Mouse (Mus musculus): ENCODE results near the gene Olfr764-ps1.
"Not testable (repeated sequence)": the region's sequence is repeated elsewhere in the genome, so short reads cannot be mapped to it uniquely, and the experiment has no call there.

Olfr764-ps1 gene

GRCm38 (mm10) chr10:129039796-129040195, at the start of gene Olfr764-ps1:
TSS of gene Olfr764-ps1 (minus strand) at chr10:129039896.
- DNase-seq, result no peak

DNA sequence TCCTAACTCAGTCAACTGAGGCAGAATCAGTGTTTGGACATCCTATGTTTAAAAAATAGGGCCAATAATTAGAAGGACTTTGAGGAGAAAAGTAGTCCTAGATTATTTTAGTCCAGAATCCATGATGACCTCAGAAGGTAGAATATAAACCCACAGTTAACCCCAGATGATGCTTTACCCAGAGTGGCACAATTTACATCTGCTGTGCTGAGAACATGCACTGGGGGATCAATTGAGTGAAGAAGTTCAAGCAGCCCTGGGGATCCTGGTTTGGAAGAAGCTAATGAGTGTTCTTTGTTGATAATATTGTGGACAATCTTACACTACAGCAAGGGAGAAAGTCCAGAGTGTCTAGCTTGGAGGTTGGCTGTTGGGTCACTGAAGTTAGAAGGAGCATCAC, 43.1 kb upstream of the Olfr764-ps1 start, which contains the start of gene Olfr767:
Gene Olfr767, minus strand, starts transcription at position 101 of the 400 bp plus-strand sequence.
- not testable (repeated sequence) for DNase-seq

DNA sequence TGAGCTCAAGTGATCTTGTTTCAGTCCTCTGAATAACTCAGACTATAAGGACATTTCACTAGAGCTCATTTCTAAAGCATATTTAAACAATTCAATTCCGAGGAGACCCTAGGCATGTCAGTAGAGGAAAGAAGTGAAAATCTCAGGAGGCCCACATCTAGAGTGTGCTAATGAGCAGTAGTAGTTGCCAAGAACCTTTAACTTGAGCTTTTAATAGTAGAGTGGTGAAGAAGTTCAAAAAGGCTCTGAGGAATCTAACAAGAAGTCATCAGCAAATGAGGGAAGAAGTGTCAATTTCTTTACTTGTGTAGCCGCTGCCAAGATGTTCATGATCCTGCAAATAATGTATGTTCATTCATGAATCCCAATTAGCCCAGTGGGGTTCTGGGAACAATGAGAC, 29.2 kb upstream of the Olfr764-ps1 start, which contains the start of gene Olfr766-ps1:
Gene Olfr766-ps1, minus strand, starts transcription at position 101 of the 400 bp plus-strand sequence.
- no peak for DNase-seq

GRCm38 (mm10) chr10:129049898-129050297, 10.2 kb upstream of the Olfr764-ps1 start, which contains the start of gene Olfr765:
TSS of gene Olfr765 (minus strand) at chr10:129049998.
- DNase-seq, result not testable (repeated sequence)

DNA sequence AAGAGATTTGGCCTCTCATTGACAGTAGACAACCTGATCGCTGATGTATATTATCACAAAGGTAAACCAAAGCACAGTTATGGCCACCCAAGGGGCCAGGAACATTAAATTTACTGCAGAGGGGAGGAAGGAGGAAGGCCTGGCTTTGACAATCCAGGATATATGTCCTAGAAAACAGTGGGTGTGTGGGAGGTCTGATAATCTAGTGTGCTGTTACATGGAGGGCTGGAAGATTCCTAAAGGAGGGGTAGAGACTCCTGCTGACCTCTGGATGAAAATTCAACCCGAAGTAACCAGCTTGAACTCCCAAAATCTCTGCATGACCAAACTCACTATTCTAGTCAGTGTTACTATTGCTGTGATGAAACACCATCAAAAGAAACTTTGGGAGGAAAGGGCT, 11.4 kb downstream of the Olfr764-ps1 start:
- DNase-seq, result no peak

DNA sequence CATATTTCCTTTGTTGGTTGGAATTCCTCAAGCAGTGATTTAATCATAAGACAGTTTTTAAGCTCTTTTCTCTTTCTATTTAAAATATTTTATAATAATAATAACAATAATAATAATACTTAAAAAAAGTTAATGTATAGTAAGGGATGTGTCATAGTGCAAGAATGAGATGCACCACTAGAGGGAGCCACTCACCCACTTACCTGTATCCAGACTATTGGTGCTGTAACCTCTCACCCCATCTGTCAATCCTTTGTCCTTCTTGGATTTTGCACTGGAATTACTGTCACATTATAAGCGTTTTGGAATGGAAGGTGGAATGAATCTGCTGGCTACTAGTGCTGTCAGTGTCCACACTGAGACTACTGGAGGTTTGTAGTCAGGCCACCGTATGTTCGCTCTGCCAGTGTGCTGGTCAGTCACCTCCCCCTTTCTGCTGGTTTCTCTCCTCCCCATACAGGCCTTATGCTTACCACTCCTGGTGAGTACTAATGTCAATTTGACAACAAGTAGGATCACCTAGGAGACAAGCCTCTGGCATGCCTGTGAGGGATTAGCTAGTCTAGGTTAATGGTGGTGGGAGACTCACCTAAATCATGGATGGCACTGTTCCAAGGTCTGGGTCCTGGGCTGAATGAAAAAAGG, 13.6 kb downstream of the Olfr764-ps1 start:
- DNase-seq, result no peak

- DNase-seq, result no peak
Observed at GRCm38 (mm10) chr10:129023319-129023718, 16.4 kb downstream of the Olfr764-ps1 start.

GRCm38 (mm10) chr10:129014477-129014876, 25.2 kb downstream of the Olfr764-ps1 start:
- no peak for DNase-seq

DNA sequence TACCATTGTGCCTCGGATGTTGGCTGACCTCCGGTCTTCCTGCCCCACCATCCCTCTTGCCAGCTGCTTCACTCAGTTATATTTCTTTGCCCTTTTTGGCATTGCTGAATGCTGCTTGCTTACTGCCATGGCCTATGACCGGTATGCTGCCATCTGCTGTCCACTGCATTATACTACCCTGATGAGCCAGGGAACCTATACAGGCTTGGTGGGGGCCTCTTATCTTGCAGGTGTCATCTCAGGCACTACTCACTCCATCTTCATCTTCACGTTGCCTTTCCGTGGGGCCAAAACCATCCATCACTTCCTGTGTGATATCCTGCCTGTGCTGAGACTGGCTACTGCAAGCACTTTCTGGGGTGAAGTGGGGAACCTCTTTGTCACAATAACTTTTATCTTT, 28.2 kb downstream of the Olfr764-ps1 start:
- DNase-seq, result not testable (repeated sequence)

GRCm38 (mm10) chr10:129010288-129010841, 29.3 kb downstream of the Olfr764-ps1 start, which contains the start of gene Olfr763:
TSS of gene Olfr763 (plus strand) at chr10:129010791.
- DNase-seq, result no peak

DNA sequence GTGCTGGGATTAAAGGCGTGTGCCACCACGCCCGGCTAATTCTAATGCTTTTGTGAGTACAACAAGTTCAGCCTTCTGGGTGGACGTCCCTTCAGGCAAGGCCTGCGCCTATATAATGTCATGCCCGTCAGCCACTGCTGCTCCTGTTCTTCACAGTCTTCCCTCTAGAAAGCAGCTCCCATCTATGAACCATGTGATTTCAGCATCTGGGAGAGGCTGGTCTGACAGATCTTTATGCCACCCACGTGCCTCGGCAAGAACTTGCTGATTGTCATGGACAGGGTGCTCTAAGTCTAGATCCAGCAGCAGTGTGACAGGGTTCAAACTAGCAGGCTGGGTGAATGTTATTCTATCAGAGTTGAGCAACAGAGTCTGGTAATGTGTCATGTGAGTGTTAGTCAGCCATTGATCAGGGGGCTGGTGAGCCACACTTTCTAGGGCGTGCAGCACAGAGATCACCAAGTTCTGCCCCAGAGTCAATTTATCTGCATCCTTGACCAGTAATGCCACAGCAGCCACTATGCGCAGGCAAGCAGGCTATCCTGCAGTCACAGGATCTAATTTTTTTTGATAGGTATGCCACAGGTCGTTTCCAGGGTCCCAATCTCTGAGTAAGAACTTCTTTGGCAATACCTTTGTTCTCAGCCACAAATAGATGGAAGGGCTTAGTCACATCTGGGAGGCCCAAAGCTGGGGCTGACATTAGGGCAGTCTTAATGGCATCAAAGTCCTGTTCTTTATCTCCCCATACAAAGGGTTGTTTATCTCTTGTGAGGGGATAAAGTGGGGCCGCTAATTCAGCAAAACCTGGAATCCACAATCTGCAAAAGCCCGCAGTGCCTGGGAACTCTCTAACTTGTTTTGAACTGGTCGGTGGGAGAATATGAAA, 35.4 kb downstream of the Olfr764-ps1 start:
- no peak for DNase-seq

GRCm38 (mm10) chr10:128996523-128997040, 43.1 kb downstream of the Olfr764-ps1 start:
- DNase-seq, result no peak

DNA sequence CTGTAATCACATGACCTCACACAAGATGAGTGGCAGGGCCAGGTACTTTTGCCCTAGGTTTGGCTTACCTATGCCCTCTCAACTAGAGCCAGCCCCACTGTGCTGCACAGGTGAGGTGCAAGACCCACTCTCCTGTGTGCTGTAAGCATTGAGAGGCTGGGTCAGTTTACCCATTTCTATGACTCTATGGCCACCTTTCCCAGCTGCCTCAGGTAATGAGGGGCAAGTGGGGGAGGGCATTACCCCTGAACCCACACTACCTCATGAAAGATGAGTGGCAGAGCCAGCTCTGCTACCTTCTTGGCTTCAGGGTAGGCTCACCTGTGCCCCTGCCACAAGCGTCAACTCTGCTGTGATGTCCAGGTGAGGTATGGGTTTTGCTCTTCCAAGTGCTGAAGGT, 43.9 kb downstream of the Olfr764-ps1 start:
- no peak for DNase-seq

GRCm38 (mm10) chr10:128990994-128991393, 48.7 kb downstream of the Olfr764-ps1 start:
- no peak for DNase-seq

- not testable (repeated sequence) for DNase-seq
Observed at GRCm38 (mm10) chr10:128990129-128990850, 49.4 kb downstream of the Olfr764-ps1 start.

DNA sequence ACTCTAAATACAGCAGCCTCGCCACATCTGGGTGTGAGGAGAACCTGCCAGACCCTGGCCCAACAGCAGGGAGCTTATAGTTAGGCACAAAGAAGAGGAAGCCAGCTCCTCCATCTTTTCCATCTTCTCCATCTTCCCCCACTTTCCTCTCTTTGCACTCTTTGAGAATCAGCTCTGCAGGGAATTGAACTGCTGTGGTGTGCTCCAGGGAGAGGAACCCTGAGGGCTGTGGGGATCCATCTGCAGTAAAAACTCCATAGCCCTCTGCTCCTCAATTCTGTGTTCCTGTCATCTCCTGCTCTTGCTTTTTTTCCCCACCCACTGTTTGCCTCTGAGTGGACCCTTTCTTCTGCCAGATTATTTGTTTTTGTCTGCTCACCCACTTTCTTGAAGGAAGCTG, 50.6 kb downstream of the Olfr764-ps1 start, which contains the start of gene Olfr9:
Gene Olfr9, plus strand, starts transcription at position 301 of the 400 bp plus-strand sequence.
- not testable (repeated sequence) for DNase-seq

Measured in cerebellum, adult 11-12 months (tissue).